Mouse (Mus musculus) midbrain, embryonic 16.5 days (tissue): Measurements from ENCODE around the gene Col6a6. TPM values are rescaled to one million over a fixed set of nuclear protein-coding genes. Genes with fewer than 3 reads are reported as not detected.
"Not testable (repeated sequence)": the region's sequence is repeated elsewhere in the genome, so short reads cannot be mapped to it uniquely, and the experiment has no call there.

Source experiments
- ATAC-seq: fragments of 200-750 bp; cut with Nextera tagmentation; 2 replicates; pipeline ENCODE4 v1.8.0; 2017; ENCODE audit warnings: moderate TSS enrichment
- H3K27ac ChIP-seq: fragments of 300-500 bp; sonication (generic); 2 replicates; pipeline ENCODE4 v1.5.1; 2014; ENCODE audit warnings: mild to moderate bottlenecking, low read length, mixed read lengths
- H3K27me3 ChIP-seq: fragments of 300-500 bp; sonication (generic); 2 replicates; pipeline ENCODE4 v1.6.1; 2014; ENCODE audit warnings: low read depth, low read length, mixed read lengths; ENCODE audit not compliant: control insufficient read depth, insufficient read depth
- H3K36me3 ChIP-seq: fragments of 300-500 bp; sonication (generic); 2 replicates; pipeline ENCODE4 v1.6.1; 2014; ENCODE audit warnings: mild to moderate bottlenecking, low read length, moderate library complexity, mixed read lengths; ENCODE audit not compliant: control insufficient read depth, insufficient read depth
- H3K4me1 ChIP-seq: fragments of 300-500 bp; sonication (generic); 2 replicates; pipeline ENCODE4 v1.6.1; 2014; ENCODE audit warnings: mild to moderate bottlenecking, low read length, mixed read lengths; ENCODE audit not compliant: control insufficient read depth, insufficient read depth
- H3K4me2 ChIP-seq: fragments of 300-500 bp; sonication (generic); 2 replicates; pipeline ENCODE4 v1.6.1; 2014; ENCODE audit warnings: mild to moderate bottlenecking, low read length, mixed read lengths
- H3K4me3 ChIP-seq: fragments of 300-500 bp; sonication (generic); 2 replicates; pipeline ENCODE4 v1.5.1; 2014; ENCODE audit warnings: low read depth, mild to moderate bottlenecking, low read length, moderate library complexity, mixed read lengths
- H3K9ac ChIP-seq: fragments of 300-500 bp; sonication (generic); 2 replicates; pipeline ENCODE4 v1.6.1; 2014; ENCODE audit warnings: low read depth, low read length, mixed read lengths
- H3K9me3 ChIP-seq: fragments of 300-500 bp; sonication (generic); replicated peaks from 2 replicates; pipeline ENCODE4 v1.6.1; 2014; ENCODE audit warnings: mild to moderate bottlenecking, low read length, mixed read lengths; ENCODE audit not compliant: control insufficient read depth, poor library complexity, severe bottlenecking
- WGBS: fragments of 180-500 bp; shearing (Covaris S2); extraction: QIAGEN DNeasy Blood & Tissue Kit; methylation state at CpG from one replicate; pipeline ENCODE4 v1.1.7; 2014; 5-methylcytosine and 5-hydroxymethylcytosine counted together
- polyA plus RNA-seq: library from polyadenylated mRNA; unstranded; fragments of >200 nt; fragmentation: Nextera tagmentation; extraction: Ambion mirVana; gene quantifications from 2 replicates; pipeline ENCODE4 v1.2.1, GENCODE M21; 2015

The Col6a6 gene
- polyA plus RNA-seq, 1 experiment from 2014 or later: 0.16 TPM

GRCm38 (mm10) chr9:105841386-105841785, 13.4 kb upstream of the Col6a6 start:
- not testable (repeated sequence) for H3K9ac ChIP-seq, H3K4me3 ChIP-seq, ATAC-seq, H3K4me2 ChIP-seq, H3K27me3 ChIP-seq, H3K36me3 ChIP-seq, H3K4me1 ChIP-seq, H3K27ac ChIP-seq, H3K9me3 ChIP-seq
- WGBS: 60% methylated on average over 5 of the region's 5 CpGs

- H3K4me2 ChIP-seq: no peak overlapping the region
- H3K27ac ChIP-seq: no peak overlapping the region
- no peak overlapping the region for H3K4me3 ChIP-seq
- no peaks in the 10 kb centered on the region for H3K4me1 ChIP-seq
- no peaks in the 10 kb centered on the region for H3K9me3 ChIP-seq
- no peaks in the 10 kb centered on the region for H3K36me3 ChIP-seq
- ATAC-seq: no peak
- H3K27me3 ChIP-seq: no peaks in the 10 kb centered on the region
- H3K9ac ChIP-seq: no peak overlapping the region
- WGBS: 73% methylated on average over 5 of the region's 5 CpGs
Measured at GRCm38 (mm10) chr9:105839147-105839515, 11.2 kb upstream of the Col6a6 start.

GRCm38 (mm10) chr9:105838396-105839146, 10.6 kb upstream of the Col6a6 start:
- Histone ChIP-seq H3K36me3 (no peaks in the 10 kb centered on the region), H3K4me1 (no peaks in the 10 kb centered on the region), H3K9me3 (no peaks in the 10 kb centered on the region), H3K27me3 (no peaks in the 10 kb centered on the region), H3K9ac (no peak overlapping the region), H3K4me2 (no peak overlapping the region), H3K27ac (no peak overlapping the region), H3K4me3 (no peak overlapping the region)
- no peak for ATAC-seq
- WGBS: 69% methylated on average over 4 of the region's 4 CpGs

GRCm38 (mm10) chr9:105835587-105835986, 7.6 kb upstream of the Col6a6 start:
- Histone ChIP-seq H3K4me3 (no peak overlapping the region), H3K27ac (no peak overlapping the region), H3K4me2 (no peak overlapping the region), H3K9me3 (no peaks in the 10 kb centered on the region), H3K9ac (no peak overlapping the region), H3K4me1 (no peaks in the 10 kb centered on the region), H3K27me3 (no peaks in the 10 kb centered on the region), H3K36me3 (no peaks in the 10 kb centered on the region)
- ATAC-seq: no peak
- 75% methylated on average over 7 of the region's 7 CpGs for WGBS

- WGBS: 53% methylated on average over 4 of the region's 4 CpGs
- H3K27ac ChIP-seq: no peak overlapping the region
- H3K27me3 ChIP-seq: no peaks in the 10 kb centered on the region
- no peaks in the 10 kb centered on the region for H3K9me3 ChIP-seq
- no peak overlapping the region for H3K9ac ChIP-seq
- H3K4me1 ChIP-seq: no peaks in the 10 kb centered on the region
- ATAC-seq: no peak
- no peak overlapping the region for H3K4me3 ChIP-seq
- no peak overlapping the region for H3K4me2 ChIP-seq
- H3K36me3 ChIP-seq: no peaks in the 10 kb centered on the region
Measured at GRCm38 (mm10) chr9:105834799-105835198, 6.8 kb upstream of the Col6a6 start.

- peaks cover 2% of the 10 kb centered on the region; the same call in 1 of the 2 replicates for H3K4me1 ChIP-seq
- 83% methylated on average over 9 of the region's 9 CpGs for WGBS
- H3K4me3 ChIP-seq: no peak overlapping the region
- ATAC-seq: no peak
- H3K36me3 ChIP-seq: no peaks in the 10 kb centered on the region
- H3K9me3 ChIP-seq: no peaks in the 10 kb centered on the region
- H3K27me3 ChIP-seq: no peaks in the 10 kb centered on the region
- H3K4me2 ChIP-seq: no peak overlapping the region
- no peak overlapping the region for H3K9ac ChIP-seq
- no peak overlapping the region for H3K27ac ChIP-seq
Measured at GRCm38 (mm10) chr9:105831291-105831690, 3.3 kb upstream of the Col6a6 start.

GRCm38 (mm10) chr9:105827076-105827647, 798 bp downstream of the Col6a6 start:
- Histone ChIP-seq H3K4me2 (no peak overlapping the region), H3K27ac (no peak overlapping the region), H3K9me3 (no peaks in the 10 kb centered on the region), H3K4me3 (no peak overlapping the region), H3K36me3 (no peaks in the 10 kb centered on the region), H3K4me1 (peaks cover 2% of the 10 kb centered on the region; the same call in 1 of the 2 replicates), H3K27me3 (no peaks in the 10 kb centered on the region), H3K9ac (no peak overlapping the region)
- 67% methylated on average over 8 of the region's 8 CpGs for WGBS
- ATAC-seq: no peak

- no peak overlapping the region for H3K4me3 ChIP-seq
- no peak overlapping the region for H3K4me2 ChIP-seq
- WGBS: 93% methylated on average over 6 of the region's 6 CpGs
- H3K9me3 ChIP-seq: no peaks in the 10 kb centered on the region
- no peaks in the 10 kb centered on the region for H3K27me3 ChIP-seq
- no peaks in the 10 kb centered on the region for H3K4me1 ChIP-seq
- ATAC-seq: no peak
- H3K36me3 ChIP-seq: no peaks in the 10 kb centered on the region
- H3K27ac ChIP-seq: no peak overlapping the region
- H3K9ac ChIP-seq: no peak overlapping the region
Measured at GRCm38 (mm10) chr9:105820711-105821110, 7.2 kb downstream of the Col6a6 start.

GRCm38 (mm10) chr9:105819155-105819709, 8.7 kb downstream of the Col6a6 start:
- Histone ChIP-seq H3K9me3 (no peaks in the 10 kb centered on the region), H3K27ac (no peak overlapping the region), H3K4me2 (no peak overlapping the region), H3K36me3 (no peaks in the 10 kb centered on the region), H3K27me3 (no peaks in the 10 kb centered on the region), H3K9ac (no peak overlapping the region), H3K4me1 (no peaks in the 10 kb centered on the region), H3K4me3 (no peak overlapping the region)
- 75% methylated on average over 29 of the region's 29 CpGs for WGBS
- no peak for ATAC-seq
